Mouse (Mus musculus) cortical plate, adult 2 months (tissue): ENCODE measurements around the gene Pxk.

ENCODE experiments used
- CTCF ChIP-seq: fragments of 200-500 bp; IDR thresholded peaks from 2 replicates; pipeline ENCODE4 v1.5.1; 2011; ENCODE audit warnings: mild to moderate bottlenecking, control low read depth, low read length; ENCODE audit not compliant: insufficient read depth; ENCODE audit errors: extremely low read depth
- POLR2A ChIP-seq: fragments of 200-500 bp; IDR thresholded peaks from 2 replicates; pipeline ENCODE4 v1.6.1; 2011; ENCODE audit warnings: mild to moderate bottlenecking, low read length, control low read depth; ENCODE audit not compliant: insufficient read depth; ENCODE audit errors: extremely low read depth

GRCm38 (mm10) chr14:8117371-8117770, 19.4 kb downstream of the Pxk start:
- TF ChIP-seq POLR2A: no peak
- TF ChIP-seq CTCF: no peak
